Mouse (Mus musculus) frontal cortex, postnatal 14 days (tissue): ENCODE measurements at regions not wholly inside any gene's neighbourhood (a gene's known extent, or its start where the extent isn't known, plus 50 kb on each side); places are given as distances from the start of the nearest gene placed in this dataset.

Experiments
- DNase-seq, 2 experiments: peaks; one replicate each; pipeline ENCODE4 v3.0.0; 2022; ENCODE audit warnings: low spot score in 2 of 2

DNA sequence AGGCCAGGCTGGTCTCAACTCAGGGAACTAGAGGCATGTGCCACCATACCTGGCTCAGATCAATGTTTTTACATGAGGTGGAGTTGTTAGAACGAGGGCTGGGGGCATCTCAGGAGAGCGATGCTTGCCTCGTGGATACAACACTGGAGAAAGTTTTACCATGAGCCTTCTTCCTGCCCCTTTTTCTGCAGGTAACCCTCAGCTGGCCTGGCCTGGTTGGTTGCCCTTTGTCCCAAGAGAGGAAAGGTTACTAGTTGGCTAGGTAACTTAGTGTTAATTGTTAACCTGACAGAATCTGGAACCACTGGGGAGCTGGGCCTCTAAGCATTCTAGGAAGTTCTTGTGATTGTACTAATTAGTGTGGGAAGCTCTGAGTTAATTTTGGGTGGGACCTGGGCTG lies 81.0 kb upstream of the Sertad2 start:
- DNase-seq: no peak

DNA sequence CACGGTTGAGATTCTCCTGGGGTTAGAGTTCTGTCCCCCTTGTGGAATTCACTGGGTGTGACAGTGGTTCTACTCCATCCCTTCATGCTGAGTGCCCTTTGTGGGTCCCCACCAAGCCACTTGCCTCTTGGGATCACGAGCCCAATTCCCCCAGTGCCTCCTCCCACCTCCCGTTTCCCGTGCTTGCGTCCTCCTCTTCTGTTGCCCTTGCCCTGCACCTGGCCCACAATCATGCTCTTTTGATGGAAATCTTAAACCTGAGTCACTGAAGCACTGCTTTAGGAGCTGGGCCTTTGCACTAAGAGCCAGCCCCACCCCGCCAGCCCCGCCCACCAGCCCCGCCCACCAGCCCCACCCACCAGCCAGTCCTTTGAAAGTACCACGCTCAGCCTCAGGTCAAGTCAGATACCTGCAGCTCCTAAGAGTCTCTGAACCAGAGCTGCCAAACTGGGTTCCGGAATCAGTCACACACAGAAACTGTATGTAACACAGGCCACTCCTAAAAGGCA lies 79.8 kb upstream of the Sertad2 start:
- no peak for DNase-seq

DNA sequence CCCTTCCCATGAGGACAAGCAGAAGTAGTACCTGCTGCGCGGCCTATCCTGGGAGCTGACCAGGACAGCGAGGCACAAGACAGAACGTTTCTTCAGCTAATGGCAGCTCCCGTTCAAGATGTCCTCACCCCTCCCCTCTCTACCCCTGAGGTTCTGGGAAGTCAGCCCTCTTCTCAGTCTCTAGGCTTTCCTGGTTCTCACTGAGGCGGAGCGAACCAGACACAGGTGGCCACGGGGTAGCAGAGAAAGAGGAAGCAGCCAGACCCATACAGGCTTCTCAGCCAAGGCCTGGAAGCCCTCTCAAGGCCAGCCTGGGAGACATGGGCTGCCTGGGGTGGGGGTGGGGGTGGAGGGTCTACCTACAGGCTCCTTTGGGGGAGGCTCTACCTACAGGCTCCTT lies 78.5 kb upstream of the Sertad2 start:
- DNase-seq: no peak

DNA sequence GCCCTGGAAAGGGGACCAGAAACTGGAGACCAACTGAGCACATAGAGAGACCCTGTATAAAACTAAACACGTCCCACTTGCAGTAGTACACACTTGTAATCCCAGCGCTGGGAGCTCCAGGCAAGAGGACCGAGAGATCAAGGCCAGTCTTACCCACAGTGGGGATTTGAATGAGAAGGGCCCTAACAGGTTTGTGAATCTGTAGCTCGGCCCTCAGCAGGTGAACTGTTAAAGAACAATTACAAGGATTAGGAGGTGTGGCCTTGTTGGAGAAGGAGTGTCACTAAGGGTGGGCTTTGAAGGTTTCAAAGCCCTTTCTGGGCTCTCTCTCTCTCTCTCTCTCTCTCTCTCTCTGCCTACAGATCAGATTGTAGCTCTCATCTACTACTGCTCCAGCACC lies 76.5 kb upstream of the Sertad2 start:
- no peak for DNase-seq

DNA sequence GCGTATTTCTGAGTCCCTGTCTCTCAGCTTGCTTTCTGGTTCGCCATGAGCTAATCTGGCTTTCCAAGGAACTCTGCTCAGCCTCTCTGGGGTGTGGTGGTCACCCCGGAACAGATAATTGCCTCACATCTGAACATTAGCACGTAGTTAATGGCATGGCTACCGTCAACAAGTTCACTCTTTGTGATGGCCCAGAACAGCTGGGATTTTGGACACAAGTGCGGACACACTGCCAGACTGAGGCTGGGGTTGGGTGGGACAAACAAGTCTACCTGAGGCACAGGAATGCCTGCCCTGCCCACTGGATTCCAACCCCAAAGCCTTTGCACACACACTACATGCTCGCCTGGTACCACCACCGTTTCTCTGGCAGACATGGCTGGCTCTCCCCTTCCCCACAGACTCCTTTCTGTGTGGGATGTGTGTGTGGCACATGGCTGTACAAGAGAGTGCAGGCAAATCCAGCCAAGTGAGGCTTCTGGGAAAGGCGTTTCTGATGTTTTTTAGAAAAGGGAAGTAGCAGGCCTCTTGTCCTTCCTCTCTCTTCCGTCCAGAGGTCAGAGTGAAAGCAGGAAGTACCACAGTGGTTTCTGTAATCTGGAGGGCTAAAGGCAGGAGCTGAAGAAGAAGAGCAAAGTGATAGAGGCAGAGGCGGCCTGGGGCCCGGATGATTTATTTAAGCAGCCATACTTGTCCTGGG lies 74.6 kb upstream of the Sertad2 start:
- no peak for DNase-seq

DNA sequence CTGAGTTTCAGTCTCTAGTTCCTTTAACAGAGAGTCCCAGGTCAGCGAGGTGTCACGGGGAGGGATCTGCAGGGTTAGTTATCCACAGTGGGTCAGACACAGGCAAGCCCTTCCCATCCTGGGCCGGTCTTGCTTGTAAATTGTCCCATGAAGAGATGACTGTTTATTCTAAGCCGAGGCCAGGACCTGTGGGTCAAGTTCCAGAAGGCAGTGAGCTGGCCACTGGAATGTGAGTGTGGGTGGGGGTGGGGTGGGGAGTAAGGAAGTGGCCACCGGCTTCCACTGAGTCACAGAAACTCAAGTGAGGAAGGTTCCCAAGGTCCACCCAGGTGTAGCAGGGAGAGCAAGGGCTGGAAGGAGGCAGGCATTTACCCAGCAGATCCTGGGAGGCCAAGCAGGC lies 73.7 kb upstream of the Sertad2 start:
- DNase-seq: no peak

DNA sequence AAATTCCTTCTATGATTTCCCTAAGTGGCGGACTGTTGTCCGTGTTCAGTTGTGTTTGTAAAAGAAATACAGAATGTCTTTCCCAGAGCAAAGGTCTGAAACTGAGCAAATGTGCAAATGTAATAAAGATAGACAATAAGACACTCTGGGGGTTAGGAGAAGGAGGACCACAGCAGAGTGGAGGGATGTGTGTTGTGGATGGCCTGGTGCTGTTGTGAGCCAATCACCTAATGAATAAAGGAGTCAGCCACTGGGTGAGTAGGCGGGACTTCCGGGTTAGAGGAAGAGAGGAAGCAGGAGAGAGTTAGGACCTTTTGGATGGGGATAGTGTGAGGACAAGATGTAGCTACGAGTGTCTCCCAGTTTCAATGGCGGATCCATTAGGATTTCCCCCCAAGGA lies 72.7 kb upstream of the Sertad2 start:
- no peak for DNase-seq

DNA sequence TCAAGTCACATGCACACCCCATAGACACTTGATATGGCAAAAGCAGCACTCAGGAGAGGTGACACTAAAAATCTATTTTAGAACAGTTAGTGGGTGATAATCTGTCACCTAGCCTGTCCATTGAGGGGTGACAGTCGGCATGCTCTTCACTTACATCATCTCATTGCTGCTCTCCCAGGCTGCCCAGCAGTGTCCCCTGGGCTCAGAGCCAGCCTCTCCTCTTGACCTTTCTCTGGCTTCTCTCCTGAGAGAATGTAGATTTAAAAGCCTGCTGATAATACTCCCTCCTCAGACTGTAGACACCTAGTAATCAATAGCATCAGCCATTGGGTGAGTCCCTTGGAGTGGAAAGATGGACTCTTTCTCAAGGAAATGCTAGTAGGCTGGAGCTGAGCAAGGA lies 70.7 kb upstream of the Sertad2 start:
- DNase-seq: no peak

DNA sequence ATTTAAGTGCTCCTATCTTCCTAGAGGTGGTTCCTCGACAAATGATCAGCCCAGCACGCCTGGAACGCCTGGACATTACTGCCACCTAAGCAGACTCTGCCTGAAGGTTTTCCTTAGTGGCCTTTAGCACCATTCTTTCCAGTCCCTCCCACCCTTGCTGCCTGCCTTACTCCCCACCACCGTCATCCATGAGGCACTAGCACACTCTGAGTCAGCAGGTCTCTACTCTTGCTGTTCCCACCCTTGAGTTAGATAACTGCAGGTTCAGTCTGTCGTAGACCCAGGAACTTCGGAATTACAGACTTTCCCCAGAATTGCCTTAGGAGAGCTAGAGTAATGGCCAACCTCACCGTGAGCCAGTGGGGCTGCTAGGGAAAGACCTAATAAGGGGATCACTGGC lies 67.4 kb upstream of the Sertad2 start:
- no peak for DNase-seq

DNA sequence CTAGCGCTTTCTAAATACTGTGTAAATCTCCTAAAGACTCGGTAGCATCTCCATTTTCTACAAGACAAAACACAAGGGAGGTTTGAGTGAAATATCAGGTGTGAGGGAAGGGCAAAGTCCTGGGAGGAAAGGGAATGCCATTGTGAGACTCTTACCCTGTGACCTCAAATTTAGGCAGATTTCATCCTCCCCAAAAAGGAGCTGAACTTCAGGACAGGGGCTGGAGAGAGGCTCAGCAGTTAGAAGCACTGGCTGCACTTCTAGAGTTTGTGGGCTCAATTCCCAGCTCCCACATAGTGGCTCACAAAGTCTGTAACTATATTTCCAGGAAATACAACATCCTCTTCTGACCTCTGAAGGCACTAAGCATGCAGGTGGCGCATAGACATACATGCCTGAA lies 66.6 kb upstream of the Sertad2 start:
- no peak for DNase-seq

DNA sequence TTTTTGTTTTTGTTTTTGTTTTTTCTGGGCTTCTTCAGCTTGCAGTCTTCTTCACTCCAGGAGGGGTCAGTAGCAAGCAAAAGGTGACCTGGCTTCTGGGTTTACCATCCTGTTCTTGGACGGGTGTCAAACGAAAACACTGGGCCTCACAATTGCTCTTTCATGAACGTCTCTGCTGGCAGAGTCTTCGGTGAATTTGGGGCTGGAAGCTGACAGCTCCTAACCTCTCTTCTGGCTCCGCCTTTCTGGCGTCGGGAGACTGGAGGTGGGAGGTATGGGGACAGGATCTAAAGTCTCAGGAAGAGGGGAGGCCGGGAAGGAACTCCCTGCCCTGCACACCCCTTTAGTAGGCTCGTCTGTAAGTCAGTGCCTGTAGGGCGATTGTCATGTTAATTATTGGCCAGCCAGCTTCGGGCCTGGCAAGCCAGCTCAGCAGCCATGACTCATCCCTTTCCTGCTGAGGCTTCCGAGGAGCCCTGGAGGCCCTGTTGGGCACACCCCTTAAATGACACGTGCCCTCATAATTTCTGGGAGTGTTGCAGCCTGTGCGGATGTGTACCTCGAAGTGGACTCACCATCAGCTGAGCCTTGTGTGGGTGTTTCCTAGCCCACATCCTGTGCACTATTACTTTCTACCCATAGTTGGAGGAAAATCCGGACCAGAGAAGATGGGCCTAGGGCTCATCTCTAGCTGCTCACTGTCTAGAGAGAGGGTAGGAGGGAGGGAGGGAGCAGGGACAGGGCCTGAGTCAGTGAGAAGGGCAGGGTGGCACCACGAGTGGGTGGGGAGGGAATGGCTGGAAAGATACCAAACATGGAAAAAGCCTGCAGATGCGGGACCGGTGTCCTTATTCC lies 65.6 kb upstream of the Sertad2 start:
- no peak for DNase-seq

DNA sequence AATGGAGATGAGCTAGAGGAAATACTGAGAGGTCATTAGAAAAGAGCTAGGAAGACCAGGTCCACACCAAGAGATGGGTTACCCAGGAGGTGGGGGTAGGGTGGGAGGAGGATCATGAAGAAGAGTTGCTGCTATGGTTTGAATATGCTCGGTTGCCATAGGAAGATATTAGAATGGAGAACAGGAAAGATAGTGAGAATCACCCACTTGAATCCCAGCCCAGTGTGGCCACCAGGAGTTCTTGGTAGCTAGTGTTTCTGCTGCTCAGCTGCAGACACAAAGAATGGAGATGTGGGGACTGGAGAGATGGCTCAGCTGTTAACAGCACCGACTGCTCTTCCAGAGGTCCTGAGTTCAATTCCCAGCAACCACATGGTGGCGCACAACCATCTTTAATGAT lies 62.4 kb upstream of the Sertad2 start:
- DNase-seq: no peak

DNA sequence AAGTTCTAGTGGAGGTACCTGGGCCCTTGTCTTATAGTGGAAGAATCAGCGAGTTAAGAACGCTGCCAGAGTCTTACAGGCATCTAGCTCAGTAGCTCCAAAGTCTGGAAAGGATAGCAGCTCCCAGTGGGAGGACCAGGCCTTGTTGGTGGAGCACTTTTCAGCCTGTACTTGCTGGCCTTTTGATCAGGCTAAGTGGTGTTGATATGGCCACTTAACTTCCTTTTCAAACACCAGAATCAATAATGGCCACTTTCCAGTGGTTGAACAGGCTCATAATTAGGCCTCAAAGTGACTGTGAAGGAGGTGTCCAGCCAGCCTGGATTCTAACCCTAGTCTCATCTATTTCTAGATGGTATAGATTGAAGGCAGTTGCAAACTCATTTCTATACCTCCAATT lies 57.7 kb upstream of the Sertad2 start:
- no peak for DNase-seq
